Mouse (Mus musculus): ENCODE data around the gene Pdpk1. TPM values are rescaled to one million over a fixed set of nuclear protein-coding genes. Genes with fewer than 3 reads are reported as not detected.

Pdpk1 gene
- polyA plus RNA-seq, 1 experiment from 2014 or later: 32.9 TPM

- WGBS: 74% methylated on average over 5 of the region's 5 CpGs
- no peaks in the 10 kb centered on the region for H3K27me3 ChIP-seq (ENCODE audit: insufficient read depth, poor library complexity, severe bottlenecking)
- no peak overlapping the region for H3K27ac ChIP-seq
- no peak overlapping the region for H3K4me3 ChIP-seq
- peaks cover 33% of the 10 kb centered on the region for H3K36me3 ChIP-seq
- no peak for DNase-seq (ENCODE audit: low spot score)
- no peaks in the 10 kb centered on the region for H3K4me1 ChIP-seq (replicated peaks)
- no peaks in the 10 kb centered on the region for H3K9me3 ChIP-seq
These were observed 106.2 kb downstream of the Pdpk1 start for GRCm38 (mm10) chr17:24044482-24044881.

GRCm38 (mm10) chr17:24037844-24038243 is 112.9 kb downstream of the Pdpk1 start, which contains the start of gene Prss27:
Gene Prss27, plus strand, starts transcription at chr17:24038144.
- Histone ChIP-seq H3K4me3 (no peak within 1 kb of the TSS), H3K36me3 (no peaks in the 10 kb centered on the region), H3K27me3 (ENCODE audit: insufficient read depth, poor library complexity, severe bottlenecking) (no peaks in the 10 kb centered on the region), H3K4me1 (replicated peaks) (no peaks in the 10 kb centered on the region), H3K27ac (no peak within 1 kb of the TSS), H3K9me3 (no peaks in the 10 kb centered on the region)
- 80% methylated on average over 4 of the region's 4 CpGs for WGBS
- no peak for DNase-seq (ENCODE audit: low spot score)

DNA sequence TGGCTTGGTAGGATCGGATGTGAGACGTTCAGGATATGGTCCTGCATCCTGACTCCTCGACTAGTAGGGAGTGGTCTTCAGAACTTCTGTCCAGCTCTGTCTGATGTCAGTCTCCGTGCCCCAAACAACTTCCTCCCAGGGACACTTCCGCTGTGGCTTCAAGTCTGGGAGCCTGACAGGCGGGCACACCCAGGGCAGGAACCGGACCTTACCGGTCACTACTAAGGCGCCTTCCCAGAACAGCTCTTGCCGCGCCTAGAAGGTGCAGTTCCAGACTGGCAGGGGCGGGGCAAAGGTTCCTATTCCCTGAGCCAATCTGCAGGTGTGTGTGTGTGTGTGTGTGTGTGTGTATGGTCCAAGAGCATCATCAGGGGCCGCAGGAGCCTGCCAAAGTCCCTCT is 113.4 kb downstream of the Pdpk1 start:
- Histone ChIP-seq H3K27ac (no peak overlapping the region), H3K36me3 (no peaks in the 10 kb centered on the region), H3K4me1 (replicated peaks) (no peaks in the 10 kb centered on the region), H3K9me3 (no peaks in the 10 kb centered on the region), H3K27me3 (ENCODE audit: insufficient read depth, poor library complexity, severe bottlenecking) (no peaks in the 10 kb centered on the region), H3K4me3 (no peak overlapping the region)
- 82% methylated on average over 13 of the region's 13 CpGs for WGBS
- no peak for DNase-seq (ENCODE audit: low spot score)

DNA sequence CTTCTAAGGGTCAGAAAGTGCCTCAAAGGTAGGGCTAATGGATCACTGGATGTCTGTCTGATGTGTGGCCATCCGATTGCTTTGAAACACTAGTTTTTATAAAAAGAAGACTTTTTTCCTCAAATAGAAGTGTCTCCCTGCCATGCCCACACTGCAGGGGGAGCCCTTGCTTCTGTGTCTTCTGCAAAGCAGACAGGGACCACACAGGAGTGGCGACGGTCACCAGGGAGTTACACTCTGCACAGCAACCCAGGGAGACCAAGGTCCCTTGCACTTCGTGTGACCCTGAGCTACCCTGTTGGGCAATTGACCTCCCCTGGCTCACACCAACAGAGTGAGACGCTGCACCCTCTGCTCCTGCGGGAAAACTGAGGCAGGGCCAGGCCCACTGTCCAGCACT is 113.8 kb downstream of the Pdpk1 start:
- 79% methylated on average over 6 of the region's 6 CpGs for WGBS
- H3K27ac ChIP-seq: no peak overlapping the region
- no peaks in the 10 kb centered on the region for H3K9me3 ChIP-seq
- no peaks in the 10 kb centered on the region for H3K36me3 ChIP-seq
- H3K4me1 ChIP-seq (replicated peaks): no peaks in the 10 kb centered on the region
- DNase-seq (ENCODE audit: low spot score): no peak
- H3K27me3 ChIP-seq (ENCODE audit: insufficient read depth, poor library complexity, severe bottlenecking): no peaks in the 10 kb centered on the region
- H3K4me3 ChIP-seq: no peak overlapping the region

- DNase-seq (ENCODE audit: low spot score): no peak
- 83% methylated on average over 7 of the region's 7 CpGs for WGBS
These were observed 115.6 kb downstream of the Pdpk1 start for GRCm38 (mm10) chr17:24035087-24035486.

DNA sequence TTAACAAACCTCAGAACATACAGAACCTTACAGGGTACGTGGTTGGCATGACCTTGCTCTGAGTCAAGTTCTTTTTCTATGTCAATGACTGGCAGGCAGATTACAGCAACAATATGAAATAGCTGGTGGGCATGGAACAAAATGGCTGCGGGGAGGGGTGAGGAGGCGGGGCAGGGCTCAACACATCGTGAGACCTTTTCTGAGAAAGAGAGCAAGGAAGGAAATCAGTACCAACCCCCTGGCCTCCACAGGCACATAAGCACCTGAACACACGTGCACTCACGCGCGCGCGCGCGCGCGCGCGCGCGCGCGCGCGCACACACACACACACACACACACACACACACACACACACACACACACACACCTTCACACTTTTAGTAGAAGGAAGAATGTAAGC is 120.2 kb downstream of the Pdpk1 start:
- Histone ChIP-seq H3K9me3 (no peaks in the 10 kb centered on the region), H3K4me1 (replicated peaks) (no peaks in the 10 kb centered on the region), H3K27me3 (ENCODE audit: insufficient read depth, poor library complexity, severe bottlenecking) (no peaks in the 10 kb centered on the region), H3K4me3 (no peak overlapping the region), H3K27ac (no peak overlapping the region), H3K36me3 (no peaks in the 10 kb centered on the region)
- 87% methylated on average over 17 of the region's 22 CpGs for WGBS
- no peak for DNase-seq (ENCODE audit: low spot score)

More at GRCm38 (mm10) chr17:24035087-24035486, 115.6 kb downstream of the Pdpk1 start:
- Histone ChIP-seq H3K4me1 (replicated peaks) (no peaks in the 10 kb centered on the region), H3K36me3 (no peaks in the 10 kb centered on the region), H3K27me3 (ENCODE audit: insufficient read depth, poor library complexity, severe bottlenecking) (no peaks in the 10 kb centered on the region), H3K9me3 (no peaks in the 10 kb centered on the region), H3K4me3 (no peak overlapping the region), H3K27ac (no peak overlapping the region)

- Histone ChIP-seq H3K9me3 (no peaks in the 10 kb centered on the region), H3K4me3 (no peak overlapping the region), H3K27me3 (ENCODE audit: insufficient read depth, poor library complexity, severe bottlenecking) (no peaks in the 10 kb centered on the region), H3K4me1 (replicated peaks) (no peaks in the 10 kb centered on the region), H3K27ac (no peak overlapping the region), H3K36me3 (no peaks in the 10 kb centered on the region)
- DNase-seq (ENCODE audit: low spot score): no peak
- WGBS: 85% methylated on average over 7 of the region's 7 CpGs
These were observed 121.2 kb downstream of the Pdpk1 start for GRCm38 (mm10) chr17:24029477-24029876.

Other genes starting within 250 kb of the Pdpk1 start
- not detected in 2 replicates for gene Dcpp3, start 233.5 kb downstream of the Pdpk1 start, polyA plus RNA-seq (2016; fragmentation: Nextera tagmentation; extraction: Ambion mirVana)
- gene Sbp, start 209.3 kb downstream of the Pdpk1 start, polyA plus RNA-seq (2016; fragmentation: Nextera tagmentation; extraction: Ambion mirVana): not detected in 2 replicates
- gene Sbpl, start 195.7 kb downstream of the Pdpk1 start, polyA plus RNA-seq (2016; fragmentation: Nextera tagmentation; extraction: Ambion mirVana): not detected in 2 replicates
- not detected in 2 replicates for gene Prss30, start 170.4 kb downstream of the Pdpk1 start, polyA plus RNA-seq (2016; fragmentation: Nextera tagmentation; extraction: Ambion mirVana)
- gene Prss22, start 152.8 kb downstream of the Pdpk1 start, polyA plus RNA-seq (2016; fragmentation: Nextera tagmentation; extraction: Ambion mirVana): 0.72 and 0.83 TPM in 2 replicates
- 0.24 TPM in 1 of 2 replicates, not detected in the other for gene Prss27, start 112.8 kb downstream of the Pdpk1 start, polyA plus RNA-seq (2016; fragmentation: Nextera tagmentation; extraction: Ambion mirVana)
- 90.8 and 93.0 TPM in 2 replicates for gene Kctd5, start 77.4 kb downstream of the Pdpk1 start, polyA plus RNA-seq (2016; fragmentation: Nextera tagmentation; extraction: Ambion mirVana)
- gene Amdhd2, start 12.8 kb upstream of the Pdpk1 start, polyA plus RNA-seq (2016; fragmentation: Nextera tagmentation; extraction: Ambion mirVana): 42.9 and 50.0 TPM in 2 replicates
- 488 and 579 TPM in 2 replicates for gene Atp6v0c, start 18.8 kb upstream of the Pdpk1 start, polyA plus RNA-seq (2016; fragmentation: Nextera tagmentation; extraction: Ambion mirVana)
- gene Tbc1d24, start 54.6 kb upstream of the Pdpk1 start, polyA plus RNA-seq (2016; fragmentation: Nextera tagmentation; extraction: Ambion mirVana): 6.0 and 6.4 TPM in 2 replicates
- 4.8 and 7.3 TPM in 2 replicates for gene Ntn3, start 58.6 kb upstream of the Pdpk1 start, polyA plus RNA-seq (2016; fragmentation: Nextera tagmentation; extraction: Ambion mirVana)
- 19.3 and 22.4 TPM in 2 replicates for gene Tedc2, start 69.9 kb upstream of the Pdpk1 start, polyA plus RNA-seq (2016; fragmentation: Nextera tagmentation; extraction: Ambion mirVana)
- gene Ccnf, start 100.6 kb upstream of the Pdpk1 start, polyA plus RNA-seq (2016; fragmentation: Nextera tagmentation; extraction: Ambion mirVana): 97.9 and 115 TPM in 2 replicates
- gene Abca17, start 200.1 kb upstream of the Pdpk1 start, polyA plus RNA-seq (2016; fragmentation: Nextera tagmentation; extraction: Ambion mirVana): not detected in 2 replicates
- gene Abca3, start 201.0 kb upstream of the Pdpk1 start, polyA plus RNA-seq (2016; fragmentation: Nextera tagmentation; extraction: Ambion mirVana): 10.2 and 13.7 TPM in 2 replicates

Measured in hindbrain, embryonic 10.5 days (tissue).